Mouse (Mus musculus) ovary, postnatal 14 days (tissue): ENCODE measurements around the gene Crtc1.

Experiments used
- DNase-seq: peaks from one replicate; pipeline ENCODE4 v3.0.0; 2022; ENCODE audit warnings: low spot score

Crtc1 gene

DNA sequence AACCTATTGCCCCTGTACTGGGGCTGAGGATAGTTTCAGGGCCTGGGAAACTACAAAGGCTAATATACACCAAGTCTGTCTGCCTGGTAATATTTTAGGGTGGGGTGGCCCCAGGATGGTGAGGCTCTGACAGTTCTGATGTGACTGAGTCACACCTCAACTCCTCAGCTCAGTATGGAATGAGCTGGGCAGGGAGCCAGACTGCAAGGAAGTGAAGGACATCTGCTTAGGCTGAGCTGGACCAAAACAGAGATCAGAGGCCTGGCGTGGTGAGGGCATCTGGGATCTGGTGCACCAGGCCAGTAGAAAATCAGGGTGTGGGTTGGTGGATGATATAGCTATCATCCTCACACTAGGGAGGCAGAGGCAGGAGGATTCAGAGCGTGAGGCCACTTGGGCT lies 49.7 kb downstream of the Crtc1 start:
- DNase-seq, result no peak

DNA sequence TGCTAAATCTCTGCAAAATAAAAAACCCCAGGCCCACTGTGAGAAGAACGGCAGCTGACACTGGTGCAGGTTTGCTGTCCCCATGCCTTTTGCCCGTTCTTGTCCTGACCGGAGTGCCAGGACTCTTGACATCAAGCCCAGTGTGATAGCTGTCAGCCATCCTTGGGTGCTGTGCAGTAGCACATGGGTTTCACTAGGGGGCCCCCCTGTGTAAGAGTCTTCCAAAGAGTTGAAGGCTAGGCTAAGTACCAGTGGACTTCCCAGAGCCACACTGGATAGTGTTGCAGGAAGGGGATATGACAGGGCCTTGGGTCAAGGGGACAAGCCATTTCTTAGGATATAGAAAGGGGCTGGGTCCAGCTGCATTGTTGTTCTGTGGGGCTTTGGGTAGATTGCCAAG lies 56.1 kb downstream of the Crtc1 start:
- peak; percentile 64 for DNase-seq

DNA sequence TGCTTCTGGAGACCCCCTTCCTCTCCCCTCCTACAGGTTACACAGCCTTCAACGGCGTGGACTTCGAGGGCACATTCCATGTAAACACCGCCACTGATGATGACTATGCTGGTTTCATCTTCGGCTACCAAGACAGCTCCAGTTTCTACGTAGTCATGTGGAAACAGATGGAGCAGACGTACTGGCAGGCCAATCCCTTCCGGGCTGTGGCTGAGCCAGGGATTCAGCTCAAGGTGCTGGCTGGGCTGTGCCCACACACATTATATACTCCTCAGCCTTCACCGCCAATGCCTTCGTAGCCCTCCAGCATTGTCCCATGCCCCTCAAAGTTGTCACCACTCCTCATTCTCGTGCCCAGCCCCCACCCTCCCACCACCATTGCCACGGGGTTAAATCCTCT lies 59.3 kb downstream of the Crtc1 start:
- DNase-seq, result no peak

GRCm38 (mm10) chr8:70377049-70377448 lies 62.3 kb downstream of the Crtc1 start:
- no peak for DNase-seq

DNA sequence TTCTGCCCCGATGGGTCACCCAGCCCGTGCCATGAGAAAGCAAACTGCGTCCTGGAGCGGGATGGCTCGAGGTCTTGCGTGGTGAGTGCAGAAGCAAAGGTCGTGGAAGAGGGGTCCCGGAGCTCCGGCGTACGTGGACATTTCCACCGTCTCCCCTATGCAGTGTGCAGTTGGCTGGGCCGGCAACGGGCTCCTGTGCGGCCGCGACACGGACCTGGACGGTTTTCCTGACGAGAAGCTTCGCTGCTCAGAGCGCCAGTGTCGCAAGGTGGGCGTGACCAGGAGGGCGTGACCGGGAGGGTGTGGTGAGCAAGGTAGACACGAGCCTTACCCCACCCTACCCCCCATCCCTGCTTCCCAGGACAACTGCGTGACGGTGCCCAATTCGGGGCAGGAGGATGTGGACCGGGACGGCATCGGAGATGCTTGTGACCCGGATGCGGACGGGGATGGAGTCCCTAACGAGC lies 63.1 kb downstream of the Crtc1 start:
- DNase-seq, result no peak

GRCm38 (mm10) chr8:70375212-70375859 lies 64.0 kb downstream of the Crtc1 start:
- DNase-seq, result no peak

- DNase-seq, result peak; percentile 62
Measured at GRCm38 (mm10) chr8:70374318-70374927, 65.0 kb downstream of the Crtc1 start.

- no peak for DNase-seq
Measured at GRCm38 (mm10) chr8:70373397-70374317, 65.7 kb downstream of the Crtc1 start, which contains the start of gene Comp. Comp (plus strand) TSS chr8:70373558.

GRCm38 (mm10) chr8:70371951-70372350 lies 67.4 kb downstream of the Crtc1 start:
- no peak for DNase-seq

DNA sequence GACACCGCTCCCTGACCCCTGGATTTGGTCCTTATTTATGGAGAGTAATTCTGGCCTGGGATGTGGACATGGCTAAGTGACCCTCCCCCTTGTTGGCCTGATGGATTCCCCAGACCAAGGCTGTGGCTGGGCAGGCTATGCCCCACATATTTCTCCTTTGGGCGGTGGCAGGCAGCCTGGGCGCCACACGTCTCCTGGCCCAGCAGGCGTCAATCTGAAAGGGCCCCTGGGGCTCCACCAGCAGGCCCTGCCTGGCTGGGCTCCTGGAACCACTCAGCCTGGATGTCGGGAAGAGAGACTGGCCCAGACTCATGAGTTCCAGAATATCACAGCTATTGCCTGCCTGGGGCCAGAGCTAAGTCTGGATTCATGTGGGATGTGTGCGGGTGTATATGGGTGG lies 68.9 kb downstream of the Crtc1 start:
- no peak for DNase-seq

GRCm38 (mm10) chr8:70366588-70366987 lies 72.8 kb downstream of the Crtc1 start:
- DNase-seq, result no peak

DNA sequence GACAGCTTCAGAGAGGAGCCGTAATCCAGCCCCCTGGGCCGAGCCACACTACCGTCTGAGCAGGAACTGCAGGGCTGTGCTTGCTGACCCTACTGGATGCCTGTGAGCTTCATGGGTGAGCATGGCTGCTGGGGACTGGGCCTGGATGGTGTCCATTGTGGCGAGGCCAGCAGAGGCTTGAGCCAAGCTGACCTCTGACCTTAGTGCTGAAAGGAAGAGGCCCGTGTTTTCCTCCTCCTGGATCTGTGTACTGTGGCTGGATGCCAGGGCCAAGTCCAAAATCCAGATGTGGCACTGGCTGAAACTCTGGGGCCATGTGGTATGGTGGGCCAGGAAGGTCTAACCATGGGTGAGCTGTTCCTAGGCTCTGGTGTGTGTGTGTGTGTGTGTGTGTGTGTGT lies 75.3 kb downstream of the Crtc1 start:
- DNase-seq, result peak; percentile 35

DNA sequence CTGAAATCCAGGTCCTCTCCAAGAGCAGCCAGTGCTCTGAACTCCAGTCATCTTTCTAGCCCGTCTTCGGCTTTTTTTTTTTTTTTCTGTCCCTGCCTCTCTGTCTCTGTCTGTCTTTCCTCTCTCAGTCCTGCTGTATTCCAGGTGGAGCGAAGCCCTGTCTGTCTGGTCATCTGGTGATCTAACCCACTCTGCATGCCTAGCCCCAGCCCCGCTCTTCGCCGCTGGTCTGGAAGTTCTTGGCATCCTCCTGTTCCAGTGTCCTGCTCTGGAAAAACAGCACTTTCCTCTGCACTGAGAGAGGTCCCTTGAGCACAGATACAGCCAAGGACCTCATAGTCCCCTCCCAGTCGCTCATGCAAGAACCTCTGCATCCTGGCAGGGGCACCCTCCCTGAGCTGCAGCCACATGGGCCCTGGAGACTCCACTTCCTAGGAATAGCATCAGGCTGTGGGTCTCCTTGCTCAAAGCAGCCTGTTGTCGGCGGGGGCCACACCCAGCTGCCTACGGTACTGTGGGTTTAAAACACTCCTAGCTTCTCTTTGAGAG lies 77.8 kb downstream of the Crtc1 start:
- DNase-seq, result no peak

DNA sequence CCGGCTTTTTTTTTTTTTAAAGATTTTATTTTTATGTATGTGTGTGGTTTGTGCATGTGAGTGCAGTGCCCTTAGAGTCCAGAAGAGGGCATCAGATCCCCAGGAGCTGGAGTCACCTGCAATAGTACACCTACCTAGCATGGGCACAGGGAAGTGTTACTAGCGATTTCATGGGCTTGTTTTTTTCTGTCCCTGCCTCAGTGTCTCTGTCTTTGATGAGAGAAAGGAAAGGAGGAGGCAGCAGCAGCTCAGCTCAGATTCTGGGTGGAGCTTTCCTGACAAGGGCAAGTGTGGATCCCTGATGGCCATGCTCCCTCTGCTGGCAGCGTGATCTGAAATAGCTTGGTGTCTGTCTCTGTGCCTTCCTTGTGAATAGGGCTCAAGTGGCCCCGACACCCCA lies 78.6 kb downstream of the Crtc1 start:
- DNase-seq, result no peak

- DNase-seq, result peak; percentile 34
Measured at GRCm38 (mm10) chr8:70359411-70359810, 80.0 kb downstream of the Crtc1 start.

DNA sequence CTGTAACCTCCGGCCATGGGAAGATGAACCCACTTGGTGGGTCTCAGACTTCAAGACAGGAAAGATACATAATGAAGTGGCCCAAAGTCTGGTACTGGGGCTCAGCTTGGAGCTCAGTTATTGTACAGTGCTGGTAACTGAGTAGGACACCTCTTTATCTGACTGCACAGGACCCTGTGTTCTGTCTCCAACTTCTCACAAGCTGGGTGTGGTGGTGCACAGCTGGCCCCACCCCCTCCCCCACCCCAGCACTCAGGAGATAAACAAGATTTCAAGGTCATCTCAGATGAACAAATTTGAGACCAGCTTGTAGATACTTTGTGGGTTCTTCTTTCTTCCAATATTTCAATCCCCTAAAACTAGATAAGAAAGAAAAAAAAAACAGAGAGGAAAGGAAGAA lies 83.3 kb downstream of the Crtc1 start:
- DNase-seq, result no peak

- DNase-seq, result no peak
Measured at GRCm38 (mm10) chr8:70354004-70354403, 85.4 kb downstream of the Crtc1 start.

DNA sequence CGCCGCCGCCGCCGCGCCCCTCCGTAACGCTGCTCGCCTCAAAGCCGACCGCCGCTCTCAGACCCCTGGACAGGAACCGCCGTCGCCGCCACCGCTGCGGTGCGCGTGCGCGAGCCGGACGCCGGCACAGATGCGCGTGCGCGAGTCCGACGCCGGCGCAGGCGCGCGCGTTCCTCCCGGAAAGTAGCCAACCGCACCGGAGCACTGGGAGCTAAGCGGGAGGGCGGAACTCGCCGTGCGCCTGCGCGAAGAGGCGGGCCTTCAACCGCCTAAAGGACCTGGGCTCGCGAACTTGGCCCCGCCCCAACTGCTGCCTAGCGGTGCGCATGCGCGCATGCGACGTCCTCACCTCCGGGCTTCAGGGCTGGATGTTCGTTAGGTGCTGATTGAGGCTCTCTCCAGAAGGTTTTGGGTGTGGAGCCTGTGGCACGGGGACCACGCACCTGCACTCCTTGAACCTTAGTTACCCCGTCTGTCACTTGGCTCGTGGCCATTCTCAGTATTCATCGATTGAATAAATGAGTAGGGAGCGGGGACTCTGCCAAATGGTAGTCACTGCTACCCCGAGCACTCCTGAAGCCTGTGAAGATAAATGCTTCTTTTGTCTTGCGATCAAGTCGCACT lies 86.1 kb downstream of the Crtc1 start, which contains the start of gene Upf1:
Upf1 (minus strand) TSS at position 85 of the 624 bp plus-strand sequence.
- peak; percentile 99 for DNase-seq

- DNase-seq, result no peak
Measured at GRCm38 (mm10) chr8:70352657-70353151, 86.7 kb downstream of the Crtc1 start.

GRCm38 (mm10) chr8:70352000-70352384 lies 87.4 kb downstream of the Crtc1 start:
- DNase-seq, result no peak
